Mouse (Mus musculus): Measurements from ENCODE around the gene Disp1.

Gene Disp1

DNA sequence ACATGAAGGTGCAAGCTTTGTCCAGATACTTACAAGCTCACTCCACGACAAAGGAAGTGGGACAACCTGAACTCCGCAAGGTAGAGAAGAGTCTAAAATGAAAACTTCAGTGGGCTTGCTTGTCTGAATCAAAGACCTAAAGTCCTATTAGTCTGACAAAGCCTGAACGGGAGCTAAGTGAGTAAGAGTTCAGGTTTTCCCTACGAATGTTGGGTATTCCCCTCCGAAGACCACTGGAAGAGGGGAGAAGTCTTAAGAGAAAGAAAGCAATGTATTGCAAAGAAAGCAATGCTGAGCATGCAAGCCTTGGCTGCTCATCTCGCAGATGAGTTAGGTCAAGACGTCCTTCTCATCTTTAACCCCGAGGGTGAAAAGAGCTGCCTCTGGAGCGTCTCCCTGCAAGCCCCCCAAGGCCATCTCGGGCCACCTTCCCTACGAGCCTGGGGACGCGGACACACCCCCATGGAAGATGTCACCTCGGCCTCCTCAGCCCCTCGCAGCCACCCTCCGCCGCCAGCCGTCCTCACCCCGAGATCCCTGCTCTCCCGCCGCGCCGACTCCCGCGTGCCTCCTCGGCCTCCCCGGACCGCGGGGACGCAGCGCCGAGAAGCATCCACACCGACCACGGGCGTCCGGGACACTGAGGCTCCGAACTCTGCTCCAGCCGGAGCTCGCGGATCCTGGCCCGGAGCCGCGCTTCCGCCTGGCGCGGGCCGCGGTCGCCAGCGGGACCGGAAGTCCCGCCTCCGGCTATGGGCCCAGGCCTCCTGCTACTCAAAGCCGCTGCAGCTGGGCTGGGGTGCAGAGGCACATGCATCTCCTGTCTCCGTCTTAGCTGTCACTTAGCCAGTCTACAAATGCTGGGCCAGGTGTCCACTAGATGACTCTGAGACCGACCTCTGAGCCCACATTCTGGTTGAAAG, at the start of gene Disp1:
Disp1 (minus strand) TSS at position 727 of the 923 bp plus-strand sequence.
- peak; percentile 55 to 79 for DNase-seq (ENCODE audit: low spot score in 2 of 2)

GRCm38 (mm10) chr1:183267666-183268065, 46.3 kb upstream of the Disp1 start:
- no peak for DNase-seq (ENCODE audit: low spot score in 2 of 2)

DNA sequence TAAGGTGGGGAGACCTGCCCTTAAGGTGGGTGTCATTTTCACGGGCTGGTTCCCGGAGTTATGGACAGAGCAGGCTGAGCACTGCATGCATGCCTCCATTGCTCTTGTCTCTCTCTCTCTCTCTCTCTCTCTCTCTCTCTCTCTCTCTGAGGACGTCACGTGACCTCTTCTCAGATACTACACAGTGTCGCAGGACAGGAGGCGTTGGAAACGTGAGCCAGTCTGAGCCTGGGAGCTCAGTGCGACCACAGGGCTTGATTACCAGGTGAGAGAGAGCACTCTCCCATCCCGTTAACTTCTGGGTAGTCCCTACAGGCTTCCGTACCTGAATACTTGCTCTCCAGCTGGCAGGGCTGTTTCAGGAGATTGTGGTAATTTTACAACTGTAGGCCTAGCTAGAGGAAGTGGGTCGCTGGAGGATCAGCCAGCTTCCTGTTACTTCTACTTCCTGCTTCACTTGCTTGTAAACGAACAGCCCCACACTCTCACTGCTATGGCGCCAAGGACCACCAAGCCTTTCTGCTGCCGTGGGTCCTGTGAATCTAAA, 44.7 kb upstream of the Disp1 start:
- DNase-seq (ENCODE audit: low spot score in 2 of 2) = peak; percentile 9 to 23

DNA sequence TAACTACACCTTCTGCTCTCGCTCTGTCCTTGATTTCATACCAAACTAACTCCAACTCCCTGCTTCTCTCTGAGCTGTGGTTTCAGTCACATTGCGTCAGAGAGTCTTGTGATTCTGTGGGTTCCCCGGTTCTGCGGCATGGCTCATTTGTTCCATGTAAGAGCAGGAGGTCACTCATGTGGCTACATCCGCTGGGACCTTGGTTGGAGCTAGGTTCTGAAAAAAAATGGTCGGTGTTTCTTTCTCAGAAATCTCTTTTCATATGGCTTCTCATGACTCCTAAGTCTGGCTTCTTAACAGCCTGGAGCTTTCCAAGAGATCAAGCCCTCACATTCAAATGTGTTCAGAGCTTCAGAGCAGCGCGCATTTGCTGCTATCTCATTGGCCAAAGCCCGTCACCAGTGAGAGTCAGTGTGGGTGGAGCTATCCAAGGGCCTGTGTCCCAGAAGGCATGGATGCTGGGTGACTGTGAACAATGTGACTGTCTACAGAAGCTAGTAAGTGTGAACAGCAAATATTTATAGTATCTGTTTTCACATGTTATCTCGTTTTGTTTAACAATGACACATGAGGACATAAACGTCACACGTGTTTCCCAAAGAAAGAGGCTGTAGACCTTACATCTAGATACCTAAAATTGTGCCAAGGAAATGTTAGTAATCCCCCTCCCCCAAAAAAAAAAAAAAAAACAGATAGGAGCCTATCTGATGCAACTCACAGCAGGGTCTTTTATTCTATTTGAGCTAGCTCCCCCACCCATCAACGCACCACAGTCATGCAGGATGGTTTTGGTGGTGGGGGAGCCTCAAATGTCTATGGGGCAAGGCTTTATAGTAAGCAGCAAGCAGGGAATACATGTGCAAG, 43.1 kb upstream of the Disp1 start:
- DNase-seq (ENCODE audit: low spot score in 2 of 2) = no peak

DNA sequence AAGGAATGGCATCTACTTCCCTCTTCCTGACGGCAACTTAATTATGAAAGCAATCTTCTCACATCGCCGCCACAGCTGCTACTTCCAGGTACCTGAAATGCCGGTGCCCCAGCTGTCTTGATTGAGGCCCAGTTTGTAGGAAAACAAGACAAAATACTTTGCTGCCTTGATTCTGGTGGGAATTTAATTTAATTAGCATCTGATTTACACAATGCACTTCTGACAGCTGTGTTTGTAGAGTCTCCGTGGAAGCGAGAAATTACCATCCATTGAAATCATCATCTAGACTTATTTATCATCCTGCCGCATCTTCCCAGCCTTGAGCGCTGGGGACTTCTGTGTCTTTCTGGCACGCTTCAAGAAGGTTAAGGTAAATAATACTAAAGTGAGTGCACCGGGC, 31.3 kb upstream of the Disp1 start:
- DNase-seq (ENCODE audit: low spot score in 2 of 2) = no peak

GRCm38 (mm10) chr1:183251818-183252217, 30.5 kb upstream of the Disp1 start:
- no peak for DNase-seq (ENCODE audit: low spot score in 2 of 2)

DNA sequence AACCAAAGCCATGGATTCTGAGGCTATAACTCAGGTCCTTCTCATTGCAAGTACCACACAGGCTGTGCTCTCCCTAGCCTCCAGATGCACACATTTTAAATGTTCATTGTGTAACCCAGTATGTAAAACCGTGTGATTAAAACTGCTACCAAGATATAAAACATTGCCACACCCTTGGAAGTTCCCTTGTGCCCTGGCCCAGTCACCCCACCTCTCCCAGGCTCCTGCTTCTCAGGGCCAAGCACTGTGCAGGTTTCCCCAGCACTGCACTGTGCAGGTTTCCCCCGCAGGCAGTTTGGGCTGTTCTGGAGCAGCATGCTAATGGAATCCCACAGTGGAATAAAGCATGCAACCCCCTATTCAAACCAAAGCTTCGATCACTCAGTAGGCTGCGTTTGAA, 29.3 kb upstream of the Disp1 start:
- DNase-seq (ENCODE audit: low spot score in 2 of 2) = no peak

- DNase-seq (ENCODE audit: low spot score in 2 of 2) = no peak
Observed at GRCm38 (mm10) chr1:183248144-183248543, 26.8 kb upstream of the Disp1 start.

GRCm38 (mm10) chr1:183243293-183243692, 22.0 kb upstream of the Disp1 start:
- peak in 1 of 2 experiments; percentile 26 for DNase-seq (ENCODE audit: low spot score in 2 of 2)

GRCm38 (mm10) chr1:183237901-183238300, 16.6 kb upstream of the Disp1 start:
- no peak for DNase-seq (ENCODE audit: low spot score in 2 of 2)

DNA sequence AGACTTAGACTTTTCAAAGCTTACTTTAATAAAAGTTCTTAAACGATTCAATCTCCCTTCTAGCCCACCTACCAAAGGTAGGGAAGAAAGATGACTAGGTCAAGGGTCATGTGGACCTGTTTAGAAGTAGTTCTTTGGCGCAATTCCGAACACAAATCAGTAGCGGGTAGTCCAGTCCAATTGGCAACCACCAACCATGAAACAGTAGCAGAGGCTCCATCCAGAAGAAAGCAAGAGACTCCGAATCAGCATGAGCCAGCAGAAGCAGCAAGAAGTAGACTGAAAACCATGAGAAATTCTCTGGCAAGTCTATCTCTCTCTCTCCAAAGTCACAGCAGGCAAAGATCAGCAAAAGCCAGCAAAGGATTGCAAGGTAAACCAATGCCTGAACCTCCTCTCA, 15.1 kb upstream of the Disp1 start:
- DNase-seq (ENCODE audit: low spot score in 2 of 2) = no peak

DNA sequence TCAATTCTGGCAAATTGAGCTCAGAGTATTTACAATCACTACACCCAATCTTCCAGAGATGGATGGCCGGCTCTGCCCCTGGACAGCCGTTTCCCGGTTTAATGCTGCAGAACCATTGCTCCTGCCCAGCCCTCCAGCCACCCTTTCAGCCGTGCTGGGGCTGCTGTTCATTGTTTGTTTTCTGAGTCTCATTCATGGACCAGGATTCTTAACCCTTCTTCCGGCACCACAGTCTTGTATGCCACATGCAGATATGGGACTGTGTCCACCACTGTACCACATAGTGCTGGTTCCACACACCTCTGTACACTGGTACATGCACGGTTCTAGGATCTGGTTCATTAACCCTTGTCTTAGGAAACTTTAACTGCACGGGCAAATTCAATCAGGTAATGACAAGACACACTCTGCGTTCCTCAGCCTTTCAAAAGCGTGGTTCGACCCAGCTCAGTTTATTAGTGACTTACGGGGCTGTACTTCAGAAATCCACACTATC, 12.4 kb upstream of the Disp1 start:
- no peak for DNase-seq (ENCODE audit: low spot score in 2 of 2)

GRCm38 (mm10) chr1:183232985-183233678, 11.8 kb upstream of the Disp1 start:
- DNase-seq (ENCODE audit: low spot score in 2 of 2) = no peak

GRCm38 (mm10) chr1:183227469-183227868, 6.1 kb upstream of the Disp1 start:
- DNase-seq (ENCODE audit: low spot score in 2 of 2) = no peak

DNA sequence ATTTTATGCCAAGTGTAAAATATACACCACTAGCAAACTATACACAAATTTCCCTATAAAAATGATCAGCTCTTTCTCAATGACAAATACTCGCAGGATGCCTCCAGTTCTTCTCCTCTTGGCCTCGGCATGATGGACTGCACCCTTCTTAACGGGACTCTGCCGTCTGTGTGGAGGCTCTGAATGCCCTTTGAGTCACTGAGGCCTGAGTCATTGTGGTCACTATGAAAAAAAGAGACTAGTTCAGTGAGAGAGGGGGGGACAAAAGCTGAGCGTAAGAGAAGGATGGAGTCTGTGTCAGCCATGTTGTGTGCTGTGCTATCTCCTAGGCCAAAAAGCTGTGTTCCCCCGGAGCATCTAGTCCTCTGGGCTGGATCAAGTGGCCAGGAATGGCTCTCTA, 2.3 kb downstream of the Disp1 start:
- DNase-seq (ENCODE audit: low spot score in 2 of 2) = no peak

GRCm38 (mm10) chr1:183216691-183217090, 4.6 kb downstream of the Disp1 start:
- DNase-seq (ENCODE audit: low spot score in 2 of 2) = no peak

DNA sequence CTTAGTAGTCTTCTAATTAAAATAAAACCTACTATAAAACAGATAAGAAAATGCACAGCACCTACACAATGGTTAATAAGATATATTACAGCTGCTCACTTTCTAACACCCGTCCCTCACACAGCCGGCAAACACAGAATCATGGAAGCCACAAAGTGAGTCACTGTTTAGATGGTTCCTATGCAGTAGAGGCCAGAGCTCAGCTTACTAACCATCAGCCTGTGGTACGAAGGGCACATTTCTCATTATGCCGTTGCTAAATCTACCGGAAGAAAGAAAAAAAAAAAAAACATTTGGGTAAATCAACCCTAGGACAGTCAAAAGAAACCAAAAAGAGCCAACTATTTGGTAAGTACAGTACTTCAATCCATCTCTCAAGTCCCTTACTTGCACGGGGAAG, 5.6 kb downstream of the Disp1 start:
- no peak for DNase-seq (ENCODE audit: low spot score in 2 of 2)

GRCm38 (mm10) chr1:183213850-183214249, 7.5 kb downstream of the Disp1 start:
- DNase-seq (ENCODE audit: low spot score in 2 of 2) = peak in 1 of 2 experiments; percentile 28

DNA sequence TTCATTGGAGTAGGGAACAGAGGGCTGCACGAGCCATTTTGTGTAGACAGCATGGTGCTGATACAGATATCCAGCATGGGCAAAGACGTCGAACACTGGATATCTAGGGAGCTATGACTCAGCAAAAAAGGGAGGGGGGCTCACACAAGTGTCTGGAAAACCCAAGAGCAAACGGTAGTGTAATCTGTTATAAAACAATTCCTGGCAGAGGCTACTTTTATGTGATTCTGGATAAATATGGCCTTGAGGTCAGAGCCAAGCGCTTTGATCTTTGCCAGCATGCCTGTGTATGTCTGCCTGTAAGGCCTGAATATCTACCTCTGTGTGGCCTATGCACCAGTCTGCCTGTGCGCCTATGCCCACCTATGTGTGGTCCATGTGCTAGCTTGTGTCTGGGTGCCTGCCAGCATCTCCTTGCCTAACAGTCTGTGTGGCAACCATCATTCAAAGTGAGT, 8.5 kb downstream of the Disp1 start:
- no peak for DNase-seq (ENCODE audit: low spot score in 2 of 2)

DNA sequence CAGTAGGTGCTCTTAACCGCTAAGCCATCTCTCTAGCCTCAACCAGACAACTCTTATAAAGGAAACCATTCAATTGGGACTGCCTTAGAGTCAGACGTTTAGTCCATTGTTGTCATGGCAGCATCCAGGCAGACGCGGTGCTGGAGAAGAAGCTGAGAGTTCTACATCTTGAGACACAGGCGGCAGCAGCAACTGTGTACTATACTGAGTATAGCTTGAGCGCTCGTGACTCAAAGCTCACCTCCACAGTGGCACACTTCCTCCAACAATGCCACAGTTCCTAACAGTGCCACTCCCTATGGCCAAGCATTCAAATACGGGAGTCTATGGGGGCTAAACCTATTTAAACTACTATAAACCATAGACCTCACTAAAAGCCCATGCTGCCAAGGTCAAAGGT, 11.2 kb downstream of the Disp1 start:
- no peak for DNase-seq (ENCODE audit: low spot score in 2 of 2)

GRCm38 (mm10) chr1:183207623-183208022, 13.7 kb downstream of the Disp1 start:
- DNase-seq (ENCODE audit: low spot score in 2 of 2) = no peak

Measured in spleen, postnatal 10 days (tissue).